Mouse (Mus musculus): ENCODE measurements around the gene Cep350. TPM values are rescaled to one million over a fixed set of nuclear protein-coding genes. Genes with fewer than 3 reads are reported as not detected.

The Cep350 gene
- polyA plus RNA-seq, 1 experiment: 3.4 TPM

DNA sequence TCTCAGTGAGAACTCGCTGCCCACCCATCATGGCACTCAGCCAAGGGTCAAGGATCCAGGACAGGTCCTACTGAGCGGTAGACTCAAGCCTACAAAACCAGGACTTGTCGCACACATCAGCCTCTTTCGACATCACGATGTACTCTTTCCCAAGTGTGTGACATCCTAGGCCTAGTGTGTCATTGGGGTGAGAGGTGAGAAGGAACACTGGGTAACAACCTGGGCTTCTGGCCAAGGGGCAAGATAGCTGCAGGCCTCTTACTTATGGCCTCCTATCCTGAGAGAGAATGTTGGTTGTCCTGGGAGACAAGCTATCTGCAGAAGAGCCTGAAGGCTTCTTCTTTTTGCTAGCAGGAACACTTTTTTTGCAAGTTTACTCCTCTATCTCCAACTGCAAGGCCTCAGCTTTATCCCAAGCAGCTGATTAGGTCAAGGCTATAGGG, 177.2 kb downstream of the Cep350 start:
- Histone ChIP-seq H3K4me3 (no peak overlapping the region), H3K79me2 (ENCODE audit: control insufficient read depth, insufficient read depth) (no peaks in the 10 kb centered on the region), H3K27me3 (ENCODE audit: control insufficient read depth, insufficient read depth, insufficient read length) (no peaks in the 10 kb centered on the region), H3K4me2 (ENCODE audit: low read depth) (no peak overlapping the region), H3K36me3 (ENCODE audit: control insufficient read depth, insufficient read depth) (peaks cover 28% of the 10 kb centered on the region), H3ac (ENCODE audit: control insufficient read depth, insufficient read length) (no peak overlapping the region)
- no peak for TF ChIP-seq REST (IDR thresholded peaks at IDR 0.05; ENCODE audit: insufficient read depth, insufficient read length)
- TF ChIP-seq TCF12 (IDR thresholded peaks at IDR 0.05; ENCODE audit: insufficient read depth, poor library complexity, severe bottlenecking): no peak
- no peak for TF ChIP-seq USF1 (IDR thresholded peaks at IDR 0.05; ENCODE audit: low read depth)
- no peak for TF ChIP-seq POLR2A (IDR thresholded peaks at IDR 0.05; ENCODE audit: insufficient read length, low read depth)
- no peak for TF ChIP-seq CEBPB (IDR thresholded peaks at IDR 0.05; ENCODE audit: insufficient read depth, poor library complexity, severe bottlenecking)
- TF ChIP-seq TCF3 (IDR thresholded peaks at IDR 0.05; ENCODE audit: insufficient read length, low read depth): no peak
- TF ChIP-seq MYOG (IDR thresholded peaks at IDR 0.05; ENCODE audit: control insufficient read depth in 1 of 3, insufficient read depth in 1 of 3, insufficient read length in 2 of 3, low read depth in 2 of 3): no peak
- no peak for TF ChIP-seq MYOD1 (IDR thresholded peaks at IDR 0.05; ENCODE audit: control insufficient read depth in 1 of 3, insufficient read length in 2 of 3, low read depth in 2 of 3)

Other genes with a start within 250 kb of the Cep350 start
- gene Lhx4, start 221.6 kb downstream of the Cep350 start, polyA plus RNA-seq (2012; fragmentation: generic; extraction: Trizol): 0.01 TPM
- gene Qsox1, start 160.4 kb downstream of the Cep350 start, polyA plus RNA-seq (2012; fragmentation: generic; extraction: Trizol): 101 TPM
- 54.6 TPM for gene Tor1aip2, start 62.1 kb upstream of the Cep350 start, polyA plus RNA-seq (2012; fragmentation: generic; extraction: Trizol)
- 15.8 TPM for gene Tor1aip1, start 63.2 kb upstream of the Cep350 start, polyA plus RNA-seq (2012; fragmentation: generic; extraction: Trizol)
- gene Fam163a, start 231.8 kb upstream of the Cep350 start, polyA plus RNA-seq (2012; fragmentation: generic; extraction: Trizol): not detected

Measured in myocyte (in vitro differentiated cells).